Mouse (Mus musculus): Measurements from ENCODE around the gene H2afj. TPM values are rescaled to one million over a fixed set of nuclear protein-coding genes. Genes with fewer than 3 reads are reported as not detected.

Gene H2afj
- polyA plus RNA-seq, 1 experiment: 309 TPM

DNA sequence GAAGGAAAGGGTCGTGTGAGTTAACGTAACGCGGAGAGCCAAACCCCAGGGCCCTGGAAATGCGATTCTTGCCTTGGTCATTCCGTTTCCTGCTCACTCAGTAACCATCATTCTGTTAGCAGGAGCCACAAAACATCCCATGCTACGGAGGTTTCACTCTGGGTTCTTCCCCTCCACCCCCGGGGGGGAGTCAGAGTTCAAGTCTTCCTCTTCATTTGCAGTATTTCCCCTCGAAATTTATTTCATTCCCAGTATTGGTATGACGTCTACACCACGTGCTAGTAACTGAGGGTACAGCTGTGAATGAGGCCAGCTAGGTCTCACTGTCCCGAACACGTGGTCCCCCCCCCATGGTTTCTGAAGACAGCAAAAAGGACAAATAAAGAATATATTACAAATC, 1.6 kb downstream of the H2afj start:
- TF ChIP-seq CTCF (IDR thresholded peaks at IDR 0.05; ENCODE audit: borderline replicate concordance, control insufficient read depth, extremely low read depth, insufficient read depth, low read length, poor library complexity) (no peak), POLR2A (IDR thresholded peaks at IDR 0.05; ENCODE audit: control insufficient read depth, extremely low read depth, insufficient read depth, low read length, poor library complexity) (no peak)
- peaks cover 18% of the 10 kb centered on the region for H3K36me3 ChIP-seq (ENCODE audit: control insufficient read depth, insufficient read depth, low read length)
- no peaks in the 10 kb centered on the region for H3K27me3 ChIP-seq (ENCODE audit: control insufficient read depth, insufficient read depth, low read length)
- no peak for DNase-seq
- no peak overlapping the region for H3K27ac ChIP-seq (ENCODE audit: control insufficient read depth, insufficient read depth, low read length)
- H3K4me1 ChIP-seq (replicated peaks; ENCODE audit: control insufficient read depth, insufficient read depth, low read length): peaks cover 14% of the 10 kb centered on the region
- H3K4me3 ChIP-seq (ENCODE audit: control insufficient read depth, insufficient read depth, low read length): peak overlapping the region; percentile 42
- 52% methylated on average over 13 of the region's 13 CpGs for WGBS

DNA sequence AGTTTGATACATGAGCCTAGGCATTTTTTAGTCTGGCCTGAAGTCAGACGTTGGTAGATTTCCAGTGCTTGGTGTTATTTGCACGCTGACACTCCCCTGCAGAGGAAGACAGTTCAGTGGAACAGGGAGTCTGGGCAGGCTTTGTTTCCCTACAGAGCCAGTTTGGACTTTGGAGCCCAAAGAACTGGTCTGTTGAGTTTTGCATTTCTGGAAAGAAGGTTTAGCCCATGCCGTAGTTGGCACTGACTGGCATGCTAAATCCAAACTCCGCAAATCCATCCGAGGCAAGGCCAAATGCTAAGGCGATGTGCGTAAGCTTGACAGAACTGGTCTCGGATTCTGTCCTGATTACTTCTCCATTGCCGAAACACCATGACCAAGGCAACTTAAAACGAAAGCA, 3.2 kb downstream of the H2afj start:
- TF ChIP-seq CTCF (IDR thresholded peaks at IDR 0.05; ENCODE audit: borderline replicate concordance, control insufficient read depth, extremely low read depth, insufficient read depth, low read length, poor library complexity) (no peak), POLR2A (IDR thresholded peaks at IDR 0.05; ENCODE audit: control insufficient read depth, extremely low read depth, insufficient read depth, low read length, poor library complexity) (no peak)
- Histone ChIP-seq H3K36me3 (ENCODE audit: control insufficient read depth, insufficient read depth, low read length) (peaks cover 32% of the 10 kb centered on the region), H3K4me3 (ENCODE audit: control insufficient read depth, insufficient read depth, low read length) (no peak overlapping the region), H3K27me3 (ENCODE audit: control insufficient read depth, insufficient read depth, low read length) (no peaks in the 10 kb centered on the region), H3K4me1 (replicated peaks; ENCODE audit: control insufficient read depth, insufficient read depth, low read length) (peaks cover 11% of the 10 kb centered on the region), H3K27ac (ENCODE audit: control insufficient read depth, insufficient read depth, low read length) (no peak overlapping the region)
- 95% methylated on average over 10 of the region's 10 CpGs for WGBS
- DNase-seq: no peak

DNA sequence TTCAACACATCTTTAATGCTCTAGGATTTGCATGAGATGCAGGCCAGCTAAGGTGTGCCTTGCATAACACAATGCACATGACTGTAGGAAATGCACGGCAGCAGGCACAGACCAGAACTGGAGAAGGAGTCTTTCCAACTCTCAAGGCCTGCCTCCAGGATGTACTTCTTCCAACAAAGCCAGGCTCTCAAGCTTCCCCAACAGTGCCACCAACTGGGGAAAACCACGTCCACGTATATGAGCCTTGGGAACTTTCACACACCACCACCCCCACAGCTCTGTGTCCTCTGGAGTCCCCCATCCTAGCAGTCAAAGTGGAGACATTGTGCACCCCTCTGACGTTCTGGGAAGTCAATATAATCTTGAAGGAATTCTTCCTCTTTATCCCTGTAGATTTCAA, 5.1 kb downstream of the H2afj start:
- TF ChIP-seq POLR2A (IDR thresholded peaks at IDR 0.05; ENCODE audit: control insufficient read depth, extremely low read depth, insufficient read depth, low read length, poor library complexity): no peak
- TF ChIP-seq CTCF (IDR thresholded peaks at IDR 0.05; ENCODE audit: borderline replicate concordance, control insufficient read depth, extremely low read depth, insufficient read depth, low read length, poor library complexity): no peak
- Histone ChIP-seq H3K36me3 (ENCODE audit: control insufficient read depth, insufficient read depth, low read length) (peaks cover 52% of the 10 kb centered on the region), H3K27ac (ENCODE audit: control insufficient read depth, insufficient read depth, low read length) (no peak overlapping the region), H3K4me1 (replicated peaks; ENCODE audit: control insufficient read depth, insufficient read depth, low read length) (peaks cover 7% of the 10 kb centered on the region), H3K27me3 (ENCODE audit: control insufficient read depth, insufficient read depth, low read length) (no peaks in the 10 kb centered on the region), H3K4me3 (ENCODE audit: control insufficient read depth, insufficient read depth, low read length) (no peak overlapping the region)
- WGBS: 74% methylated on average over 4 of the region's 4 CpGs
- no peak for DNase-seq

DNA sequence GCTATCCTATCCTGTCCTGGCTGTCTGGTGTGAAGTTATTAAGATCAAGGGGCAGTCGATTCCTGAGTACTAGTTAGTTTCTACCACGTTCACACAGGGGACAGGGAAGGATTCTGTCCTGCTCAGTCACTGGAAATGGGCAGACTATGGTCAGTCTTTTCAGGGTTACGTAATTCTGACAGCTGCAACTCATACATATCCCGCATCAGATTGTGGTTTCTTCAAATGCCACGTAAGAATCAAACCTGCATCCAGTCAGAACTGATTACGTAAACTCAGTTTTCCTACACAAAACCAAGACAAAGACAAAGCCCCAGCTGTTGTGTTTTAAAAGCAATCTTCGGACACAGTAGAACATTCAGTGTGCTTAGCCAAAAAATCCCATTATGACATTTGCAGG, 7.3 kb downstream of the H2afj start:
- TF ChIP-seq POLR2A (IDR thresholded peaks at IDR 0.05; ENCODE audit: control insufficient read depth, extremely low read depth, insufficient read depth, low read length, poor library complexity): no peak
- TF ChIP-seq CTCF (IDR thresholded peaks at IDR 0.05; ENCODE audit: borderline replicate concordance, control insufficient read depth, extremely low read depth, insufficient read depth, low read length, poor library complexity): no peak
- 97% methylated on average over 7 of the region's 7 CpGs for WGBS
- no peak overlapping the region for H3K4me3 ChIP-seq (ENCODE audit: control insufficient read depth, insufficient read depth, low read length)
- peaks cover 74% of the 10 kb centered on the region for H3K36me3 ChIP-seq (ENCODE audit: control insufficient read depth, insufficient read depth, low read length)
- H3K4me1 ChIP-seq (replicated peaks; ENCODE audit: control insufficient read depth, insufficient read depth, low read length): no peaks in the 10 kb centered on the region
- H3K27me3 ChIP-seq (ENCODE audit: control insufficient read depth, insufficient read depth, low read length): no peaks in the 10 kb centered on the region
- no peak for DNase-seq
- H3K27ac ChIP-seq (ENCODE audit: control insufficient read depth, insufficient read depth, low read length): no peak overlapping the region

DNA sequence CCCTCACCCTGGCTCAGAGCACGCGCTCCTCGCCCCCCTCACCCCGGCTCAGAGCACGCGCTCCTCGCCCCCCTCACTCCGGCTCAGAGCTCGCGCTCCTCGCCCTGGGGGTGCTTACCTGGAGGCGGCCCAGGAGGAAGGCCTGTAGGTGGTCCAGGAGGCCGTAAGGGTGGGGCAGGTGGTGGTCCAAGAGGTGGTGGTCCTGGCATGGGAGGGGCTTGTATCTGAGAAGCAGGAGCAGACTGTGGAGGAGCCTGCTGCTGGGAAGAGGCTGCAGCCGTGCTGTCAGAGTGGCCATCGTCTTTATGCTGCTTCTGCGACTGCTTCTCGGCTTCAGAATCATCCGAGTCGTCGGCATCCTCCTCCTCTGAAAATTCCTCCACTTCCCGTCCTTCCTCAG, 8.8 kb downstream of the H2afj start:
- Histone ChIP-seq H3K27ac (ENCODE audit: control insufficient read depth, insufficient read depth, low read length) (no peak overlapping the region), H3K4me1 (replicated peaks; ENCODE audit: control insufficient read depth, insufficient read depth, low read length) (no peaks in the 10 kb centered on the region), H3K36me3 (ENCODE audit: control insufficient read depth, insufficient read depth, low read length) (peaks cover 89% of the 10 kb centered on the region), H3K27me3 (ENCODE audit: control insufficient read depth, insufficient read depth, low read length) (no peaks in the 10 kb centered on the region), H3K4me3 (ENCODE audit: control insufficient read depth, insufficient read depth, low read length) (no peak overlapping the region)
- TF ChIP-seq CTCF (IDR thresholded peaks at IDR 0.05; ENCODE audit: borderline replicate concordance, control insufficient read depth, extremely low read depth, insufficient read depth, low read length, poor library complexity) (no peak), POLR2A (IDR thresholded peaks at IDR 0.05; ENCODE audit: control insufficient read depth, extremely low read depth, insufficient read depth, low read length, poor library complexity) (no peak)
- DNase-seq: no peak
- WGBS: 97% methylated on average over 21 of the region's 21 CpGs

- WGBS: 95% methylated on average over 3 of the region's 3 CpGs
- TF ChIP-seq CTCF (IDR thresholded peaks at IDR 0.05; ENCODE audit: borderline replicate concordance, control insufficient read depth, extremely low read depth, insufficient read depth, low read length, poor library complexity): no peak
- no peak for TF ChIP-seq POLR2A (IDR thresholded peaks at IDR 0.05; ENCODE audit: control insufficient read depth, extremely low read depth, insufficient read depth, low read length, poor library complexity)
These were observed 9.5 kb downstream of the H2afj start for GRCm38 (mm10) chr6:136817549-136817948.

GRCm38 (mm10) chr6:136820381-136820780, 12.3 kb downstream of the H2afj start:
- Histone ChIP-seq H3K27me3 (ENCODE audit: control insufficient read depth, insufficient read depth, low read length) (no peaks in the 10 kb centered on the region), H3K36me3 (ENCODE audit: control insufficient read depth, insufficient read depth, low read length) (peaks cover 91% of the 10 kb centered on the region), H3K27ac (ENCODE audit: control insufficient read depth, insufficient read depth, low read length) (no peak overlapping the region), H3K4me3 (ENCODE audit: control insufficient read depth, insufficient read depth, low read length) (no peak overlapping the region), H3K4me1 (replicated peaks; ENCODE audit: control insufficient read depth, insufficient read depth, low read length) (no peaks in the 10 kb centered on the region)
- no peak for DNase-seq
- 98% methylated on average over 21 of the region's 21 CpGs for WGBS
- TF ChIP-seq CTCF (IDR thresholded peaks at IDR 0.05; ENCODE audit: borderline replicate concordance, control insufficient read depth, extremely low read depth, insufficient read depth, low read length, poor library complexity) (no peak), POLR2A (IDR thresholded peaks at IDR 0.05; ENCODE audit: control insufficient read depth, extremely low read depth, insufficient read depth, low read length, poor library complexity) (no peak)

More at GRCm38 (mm10) chr6:136817549-136817948, 9.5 kb downstream of the H2afj start:
- no peak overlapping the region for H3K4me3 ChIP-seq (ENCODE audit: control insufficient read depth, insufficient read depth, low read length)
- DNase-seq: no peak
- no peak overlapping the region for H3K27ac ChIP-seq (ENCODE audit: control insufficient read depth, insufficient read depth, low read length)
- no peaks in the 10 kb centered on the region for H3K27me3 ChIP-seq (ENCODE audit: control insufficient read depth, insufficient read depth, low read length)
- H3K4me1 ChIP-seq (replicated peaks; ENCODE audit: control insufficient read depth, insufficient read depth, low read length): no peaks in the 10 kb centered on the region
- peaks cover 96% of the 10 kb centered on the region for H3K36me3 ChIP-seq (ENCODE audit: control insufficient read depth, insufficient read depth, low read length)

All from thymus, adult 2 months (tissue).